Mouse (Mus musculus): ENCODE results near the gene N4bp2.

GRCm38 (mm10) chr5:65760041-65760440, 3.3 kb upstream of the N4bp2 start:
- no peak for TF ChIP-seq HCFC1 (IDR thresholded peaks at IDR 0.05; ENCODE audit: low read depth, low read length)
- no peak for TF ChIP-seq CTCF (IDR thresholded peaks at IDR 0.05 in 2 of 3, conservative IDR thresholded peaks at IDR 0.05 in 1 of 3; ENCODE audit: control insufficient read depth in 1 of 3, insufficient read depth in 1 of 3, low read depth in 2 of 3, low read length in 3 of 3, poor library complexity in 1 of 3, severe bottlenecking in 1 of 3)
- TF ChIP-seq SMC3 (IDR thresholded peaks at IDR 0.05; ENCODE audit: low read depth, low read length): no peak
- no peak for TF ChIP-seq MAFK (IDR thresholded peaks at IDR 0.05; ENCODE audit: borderline replicate concordance, low read depth, low read length)
- TF ChIP-seq GABPA (IDR thresholded peaks at IDR 0.05; ENCODE audit: low read depth, low read length): no peak
- no peak for TF ChIP-seq POLR2AphosphoS2 (IDR thresholded peaks at IDR 0.05; ENCODE audit: low read length)
- TF ChIP-seq EP300 (IDR thresholded peaks at IDR 0.05; ENCODE audit: low read depth in 1 of 2, low read length in 2 of 2): no peak
- no peak for TF ChIP-seq MAX (IDR thresholded peaks at IDR 0.05; ENCODE audit: low read length)
- TF ChIP-seq POLR2AphosphoS5 (IDR thresholded peaks at IDR 0.05; ENCODE audit: borderline replicate concordance, low read depth, low read length): no peak
- TF ChIP-seq POLR2A (IDR thresholded peaks at IDR 0.05; ENCODE audit: control insufficient read depth in 1 of 2, insufficient read depth in 1 of 2, low read depth in 1 of 2, low read length in 2 of 2, poor library complexity in 1 of 2): no peak
- TF ChIP-seq UBTF (IDR thresholded peaks at IDR 0.05; ENCODE audit: borderline replicate concordance, insufficient read depth, low read depth, low read length): no peak
- TF ChIP-seq RCOR1 (IDR thresholded peaks at IDR 0.05; ENCODE audit: low read depth, low read length): no peak
- TF ChIP-seq MYC (IDR thresholded peaks at IDR 0.05; ENCODE audit: low read depth, low read length): no peak
- no peak for TF ChIP-seq CHD2 (IDR thresholded peaks at IDR 0.05; ENCODE audit: low read length)

Measured in MEL (cell line).